Mouse (Mus musculus) frontal cortex, adult (tissue): ENCODE results near the gene Ninj2.

Experiments
- ATAC-seq: cut with Nextera tagmentation; 2 replicates; pipeline ENCODE4 v1.9.2; 2017; ENCODE audit warnings: mild to moderate bottlenecking, moderate library complexity, mixed read lengths; ENCODE audit not compliant: low TSS enrichment

Ninj2 gene

GRCm38 (mm10) chr6:120094091-120094776 is 1.1 kb downstream of the Ninj2 start:
- ATAC-seq = no peak

- ATAC-seq = no peak
Observed at GRCm38 (mm10) chr6:120095096-120095495, 1.9 kb downstream of the Ninj2 start.

GRCm38 (mm10) chr6:120095501-120095900 is 2.4 kb downstream of the Ninj2 start:
- ATAC-seq = no peak

DNA sequence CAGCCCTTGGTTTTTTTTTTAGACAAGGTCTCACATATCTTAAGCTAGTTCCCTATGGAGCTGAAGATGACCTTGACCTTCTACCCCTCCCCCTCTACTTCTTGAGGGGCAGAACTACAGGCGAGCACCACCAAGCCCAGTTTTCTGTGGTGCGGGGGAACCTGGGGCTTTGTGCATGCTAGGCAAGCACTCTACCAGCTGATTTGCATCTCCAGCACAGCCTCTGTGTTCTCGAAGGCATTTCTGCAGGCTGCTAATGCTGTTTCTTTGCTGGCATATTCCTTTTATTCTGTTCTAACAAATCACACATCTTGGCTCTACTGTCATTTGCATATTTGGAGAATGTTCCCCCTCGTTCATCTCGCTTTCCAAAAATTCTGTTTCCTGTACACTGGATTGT is 6.2 kb downstream of the Ninj2 start:
- ATAC-seq = peak; percentile 98

DNA sequence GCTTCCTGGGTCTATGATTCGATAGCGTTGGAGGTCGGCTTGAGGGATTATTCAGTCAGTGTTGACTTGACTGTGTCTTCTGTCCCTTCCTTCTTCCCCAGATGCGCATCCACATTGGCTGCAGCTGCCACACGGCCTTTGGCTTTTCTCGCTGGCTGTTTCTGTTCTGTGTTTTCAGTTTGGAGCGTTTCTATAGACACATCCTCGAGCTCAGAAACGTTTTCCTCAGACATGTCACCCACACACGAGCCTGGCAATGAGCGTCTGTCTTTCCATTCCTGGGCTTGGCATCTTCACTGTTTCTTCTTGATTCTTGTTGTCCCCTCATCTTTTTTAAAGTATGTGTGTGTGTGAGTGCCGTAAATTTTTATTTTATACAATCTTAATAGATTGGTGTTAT is 8.1 kb downstream of the Ninj2 start:
- ATAC-seq = peak; percentile 39; the same call in 1 of the 2 replicates

- no peak for ATAC-seq
Observed at GRCm38 (mm10) chr6:120101996-120102395, 8.8 kb downstream of the Ninj2 start.

GRCm38 (mm10) chr6:120103104-120103503 is 10.0 kb downstream of the Ninj2 start:
- ATAC-seq = no peak

DNA sequence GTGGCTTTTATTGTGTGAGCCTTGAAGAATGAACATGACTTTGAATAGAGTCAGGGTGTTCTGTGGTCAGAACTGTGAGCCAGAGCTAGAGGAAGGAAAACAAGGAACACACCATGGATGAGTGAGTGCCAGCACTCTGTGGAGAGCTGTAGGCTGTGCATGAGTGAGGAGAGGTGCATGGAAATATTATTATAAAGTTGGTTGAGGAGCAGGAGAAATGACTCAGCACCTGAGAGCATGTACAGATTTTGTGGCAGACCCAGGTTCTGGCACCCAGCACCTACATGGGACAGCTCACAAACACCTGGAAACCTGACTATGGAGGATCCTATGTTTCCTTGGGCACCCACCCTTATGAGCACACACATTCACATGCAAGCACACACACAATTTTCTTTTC is 11.9 kb downstream of the Ninj2 start:
- ATAC-seq = no peak

DNA sequence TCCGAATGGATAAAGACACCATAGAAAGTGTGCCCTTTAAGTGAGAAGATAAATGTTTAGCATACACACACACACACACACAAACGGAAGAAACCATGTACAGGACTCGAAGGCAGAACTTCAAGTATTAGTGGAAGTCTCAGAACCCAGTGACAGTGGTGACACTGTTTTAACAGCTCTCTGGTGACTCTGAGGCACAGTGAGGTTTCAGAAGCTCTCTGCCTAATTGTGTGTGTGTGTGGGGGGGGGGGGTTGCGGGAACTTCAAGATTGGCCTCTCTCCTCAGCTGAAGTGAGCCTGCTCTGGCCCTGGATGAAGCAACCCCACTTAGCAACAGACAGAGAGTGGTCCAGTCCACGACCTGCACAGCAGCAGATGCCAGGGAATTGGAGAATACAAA is 14.4 kb downstream of the Ninj2 start:
- ATAC-seq = no peak

DNA sequence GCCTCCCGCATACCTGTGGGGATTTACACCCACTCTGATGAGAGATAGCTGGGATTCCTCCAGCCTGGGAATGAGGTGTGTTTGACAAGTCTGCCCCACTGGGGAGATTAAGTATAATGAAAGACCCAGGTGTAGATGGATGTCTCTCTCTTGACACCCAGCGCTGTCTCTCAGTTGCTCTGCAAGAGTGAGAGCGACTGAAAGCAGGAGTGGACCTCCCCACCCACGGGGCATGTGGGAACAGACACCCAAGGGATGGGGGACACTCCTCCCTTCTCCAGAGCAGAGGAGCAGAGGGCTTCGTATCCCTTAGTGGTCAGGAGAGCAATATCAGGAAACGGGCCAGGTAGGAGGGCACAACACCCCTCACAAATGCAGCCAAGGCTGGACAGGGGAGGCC is 14.9 kb downstream of the Ninj2 start:
- no peak for ATAC-seq

GRCm38 (mm10) chr6:120109173-120109572 is 16.0 kb downstream of the Ninj2 start:
- peak; percentile 88 for ATAC-seq

DNA sequence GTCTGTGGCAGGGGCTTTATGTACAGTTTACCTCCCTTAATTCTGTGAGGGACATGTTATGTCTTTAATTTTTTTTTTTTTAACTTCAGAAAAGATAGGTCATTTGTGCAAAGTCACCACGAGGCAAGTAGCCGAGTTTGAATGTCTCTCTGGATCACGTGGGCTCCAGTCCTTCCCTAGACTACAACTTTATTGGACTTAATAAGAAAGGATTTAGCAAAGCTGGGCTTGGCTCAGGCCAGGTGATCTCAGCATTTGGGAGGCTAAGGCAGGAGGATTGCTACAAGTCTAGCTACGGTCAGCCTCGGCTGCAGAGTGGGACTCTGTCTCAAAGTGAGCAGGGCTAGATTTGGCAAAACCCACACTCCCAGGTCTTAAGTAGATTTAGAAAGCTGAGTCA is 16.8 kb downstream of the Ninj2 start:
- ATAC-seq = no peak

- ATAC-seq = no peak
Observed at GRCm38 (mm10) chr6:120110738-120111409, 17.7 kb downstream of the Ninj2 start.

GRCm38 (mm10) chr6:120111410-120111783 is 18.2 kb downstream of the Ninj2 start:
- ATAC-seq = no peak

DNA sequence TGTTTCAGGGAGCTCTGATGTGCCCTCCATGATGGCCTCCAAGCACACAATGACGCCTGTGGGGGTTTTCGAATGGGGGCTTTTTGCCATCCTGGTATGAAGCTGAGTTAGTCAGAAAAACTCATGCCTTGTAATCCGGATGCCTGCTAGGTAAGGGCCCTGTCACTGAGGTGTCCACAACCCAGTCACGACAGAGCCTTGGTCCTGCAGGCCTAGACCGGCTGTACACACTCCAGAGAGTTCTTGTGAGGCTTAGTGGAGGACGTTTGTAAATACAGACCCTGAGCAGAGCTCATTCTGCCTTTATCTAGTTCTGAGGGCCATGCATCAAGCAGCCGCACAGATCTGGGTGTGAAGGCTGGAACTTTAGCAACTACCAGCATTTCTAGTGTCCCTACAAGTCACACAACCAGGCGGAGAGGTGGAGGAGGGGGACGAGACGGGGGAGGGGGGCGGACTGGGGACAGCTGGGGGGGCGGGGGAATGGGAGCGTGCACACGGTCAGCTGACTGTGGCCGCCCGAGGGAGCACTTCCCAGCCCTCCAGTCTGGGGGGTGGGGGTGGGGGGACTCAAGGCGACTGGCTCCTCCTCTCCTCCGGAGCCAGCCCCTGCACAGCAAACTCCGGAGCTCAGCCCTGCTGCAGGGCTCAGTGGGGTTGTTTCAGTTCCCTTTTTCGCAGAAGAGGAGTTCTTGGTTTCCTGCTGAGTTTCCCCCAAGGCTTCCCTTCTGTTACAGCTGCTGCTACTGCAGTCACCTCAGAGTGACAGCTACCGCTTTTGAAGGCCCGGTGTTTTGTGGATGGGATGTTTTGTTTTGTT is 19.0 kb downstream of the Ninj2 start:
- peak; percentile 64 for ATAC-seq

GRCm38 (mm10) chr6:120113856-120114255 is 20.7 kb downstream of the Ninj2 start:
- no peak for ATAC-seq

DNA sequence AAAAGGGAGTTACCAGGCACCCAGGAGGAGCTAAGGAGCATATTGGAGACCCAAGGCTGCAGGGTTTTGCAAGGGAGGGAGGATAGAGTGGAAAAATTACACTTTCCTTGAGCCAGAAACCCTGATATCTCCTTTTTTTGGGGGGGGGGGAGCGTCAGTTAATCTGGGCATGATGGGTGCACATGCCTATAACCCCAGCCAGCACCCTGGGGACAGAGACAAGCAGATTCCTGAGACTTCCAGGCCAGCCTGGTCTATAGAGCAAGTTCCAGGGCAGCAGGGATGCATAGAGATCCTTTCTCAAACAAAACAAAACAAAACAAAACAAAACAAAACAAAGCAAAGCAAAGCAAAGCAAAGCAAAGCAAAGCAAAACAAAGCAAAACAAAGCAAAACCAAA is 21.1 kb downstream of the Ninj2 start:
- ATAC-seq = no peak

DNA sequence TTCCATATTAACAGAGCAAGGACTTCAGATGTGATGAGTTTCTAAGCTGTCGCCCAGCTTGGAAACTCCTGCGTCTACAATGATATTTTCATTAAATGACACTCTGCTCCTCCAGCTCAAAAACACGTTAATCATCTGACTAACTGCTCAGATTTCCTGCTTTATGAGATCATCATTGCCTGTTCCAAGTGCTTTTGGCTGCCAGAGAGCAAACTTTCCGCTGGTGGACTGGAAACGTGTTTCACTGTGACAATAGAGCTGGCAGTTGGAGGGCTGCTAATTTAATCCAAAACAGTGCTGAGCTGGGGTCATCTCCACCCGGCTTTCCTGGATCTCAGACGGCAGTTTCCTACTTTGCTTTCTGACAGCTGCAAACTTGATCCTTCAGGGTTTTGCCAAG is 21.5 kb downstream of the Ninj2 start:
- 0 out of 2 replicates have a peak, but pooled peaks have one; percentile 15 for ATAC-seq

- ATAC-seq = no peak
Observed at GRCm38 (mm10) chr6:120115443-120115842, 22.3 kb downstream of the Ninj2 start.

DNA sequence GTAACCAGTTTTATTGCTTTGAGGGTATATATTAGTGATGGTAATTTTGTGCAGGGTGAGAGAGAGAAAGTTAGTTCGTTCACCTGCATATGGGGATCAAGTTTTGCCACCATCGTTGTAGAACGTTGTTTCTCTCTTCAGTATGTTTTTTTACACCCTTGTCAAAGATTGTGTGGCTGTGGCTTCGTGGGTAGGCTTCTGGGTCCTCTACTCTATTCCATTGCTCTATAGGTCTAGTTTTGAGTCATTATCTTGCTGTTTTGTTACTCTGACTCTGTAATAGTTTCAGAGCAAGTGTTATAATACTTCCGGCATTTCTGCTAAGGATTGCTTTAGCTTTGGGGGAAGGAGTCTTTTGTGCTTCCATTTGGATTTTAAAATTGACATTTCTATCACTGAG is 26.7 kb downstream of the Ninj2 start:
- no peak for ATAC-seq

DNA sequence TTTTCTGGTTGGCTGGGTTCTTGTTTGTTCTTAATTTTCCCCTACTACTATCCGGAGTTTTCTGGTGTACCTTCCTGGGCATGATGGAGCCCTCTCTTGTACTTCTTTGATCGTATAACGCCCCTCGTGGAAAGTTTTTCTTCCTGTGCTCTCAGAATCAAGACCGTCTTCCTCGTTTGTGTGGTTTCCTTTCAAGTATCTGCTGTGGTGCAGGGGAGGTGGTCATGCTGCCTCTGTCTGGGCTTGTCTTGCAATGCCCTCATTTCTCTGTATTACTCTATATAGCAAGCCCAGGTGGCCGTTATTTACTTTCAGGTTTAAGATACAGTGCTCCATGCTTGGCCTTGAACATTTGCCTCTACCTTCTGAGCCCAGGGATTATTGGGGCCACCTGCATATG is 31.5 kb downstream of the Ninj2 start:
- no peak for ATAC-seq

DNA sequence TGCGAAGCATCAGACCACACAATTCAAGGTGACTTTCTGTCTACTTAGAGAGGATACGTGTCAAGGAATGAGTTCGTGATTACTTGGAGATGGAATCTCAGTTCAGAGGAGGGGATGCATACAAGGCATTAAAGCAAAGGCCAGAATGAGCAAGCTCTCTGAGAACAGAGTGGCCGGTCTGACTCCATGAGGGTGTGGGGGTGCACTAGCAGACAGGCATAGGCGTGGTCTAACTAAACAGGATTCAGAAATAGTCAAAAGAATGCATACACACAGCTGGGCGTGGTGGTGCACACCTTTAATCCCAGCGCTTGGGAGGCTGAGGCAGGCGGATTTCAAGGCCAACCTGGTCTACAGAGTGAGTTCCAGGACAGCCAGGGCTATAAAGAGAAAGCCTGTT is 33.3 kb downstream of the Ninj2 start:
- no peak for ATAC-seq

GRCm38 (mm10) chr6:120127321-120127720 is 34.2 kb downstream of the Ninj2 start:
- ATAC-seq = no peak
